Mouse (Mus musculus) adrenal gland, postnatal 10 days (tissue): ENCODE measurements at regions not wholly inside any gene's neighbourhood (a gene's known extent, or its start where the extent isn't known, plus 50 kb on each side); places are given as distances from the start of the nearest gene placed in this dataset.
A peak's percentile ranks its signal among the peaks of the same experiment; 100 is the strongest.

Experiments used
- DNase-seq: peaks from one replicate; pipeline ENCODE4 v3.0.0; 2021; ENCODE audit warnings: mixed read lengths

DNA sequence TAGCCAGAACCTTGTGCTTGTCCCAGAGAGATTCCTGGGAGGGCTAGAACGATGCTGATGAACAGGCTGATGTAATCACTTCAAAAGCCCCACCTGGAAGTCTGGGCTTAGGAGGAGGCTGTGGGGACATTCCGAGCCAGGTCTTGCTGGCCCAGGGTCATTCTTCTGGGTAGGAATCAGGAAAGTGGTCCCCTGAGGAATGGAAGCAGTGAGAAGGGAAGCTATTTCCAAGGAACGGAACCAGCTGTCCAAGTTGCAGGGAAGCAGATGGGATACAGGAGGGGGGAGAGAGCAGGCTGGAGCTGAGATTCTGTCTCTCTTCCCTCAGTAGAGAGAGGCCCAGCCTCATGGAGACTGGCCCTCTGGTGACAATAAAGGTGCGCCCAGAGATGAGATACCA is 243.9 kb downstream of the Tcf7l2 start:
- DNase-seq, result no peak

GRCm38 (mm10) chr19:55991791-55992726 is 250.4 kb downstream of the Tcf7l2 start:
- DNase-seq, result no peak

GRCm38 (mm10) chr19:55992727-55993066 is 251.1 kb downstream of the Tcf7l2 start:
- no peak for DNase-seq

GRCm38 (mm10) chr19:55995721-55996120 is 254.1 kb downstream of the Tcf7l2 start:
- DNase-seq, result no peak

DNA sequence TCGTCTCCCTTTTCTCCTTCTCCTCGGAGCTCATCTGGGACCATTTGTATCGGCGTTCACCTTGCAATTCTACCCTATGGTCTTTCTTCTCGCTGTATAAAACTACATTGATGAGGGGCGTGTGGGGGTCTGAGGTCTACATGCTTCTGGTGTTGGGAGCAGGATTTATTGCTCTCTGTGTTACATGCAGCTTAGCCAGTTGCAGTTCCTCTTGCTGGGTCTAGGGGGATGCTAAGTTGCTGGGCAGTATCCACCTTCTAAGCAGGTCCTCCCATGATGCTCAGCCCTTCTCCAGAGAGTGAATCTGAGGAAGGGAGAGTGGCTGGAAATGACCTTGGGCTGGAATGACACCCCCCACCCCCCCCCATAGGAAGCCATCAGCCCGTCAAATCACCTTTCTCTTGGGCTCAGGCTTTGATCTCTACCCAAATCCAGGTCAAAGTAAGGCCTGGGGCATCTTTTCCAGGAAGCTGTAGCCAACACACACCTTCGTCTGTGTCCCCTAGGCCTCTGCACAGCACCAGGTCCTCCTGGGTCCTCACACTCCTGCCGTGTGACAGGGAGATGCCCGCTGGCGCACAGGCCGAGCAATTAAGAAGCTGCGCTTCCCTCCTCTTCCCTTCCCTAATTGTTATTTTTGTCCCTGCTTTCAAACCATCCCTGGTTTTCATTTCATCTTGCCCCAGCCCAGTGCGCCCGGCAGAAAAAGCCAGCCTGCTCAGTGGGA is 257.0 kb downstream of the Tcf7l2 start:
- no peak for DNase-seq

GRCm38 (mm10) chr19:55999409-55999808 is 257.8 kb downstream of the Tcf7l2 start:
- DNase-seq, result no peak

GRCm38 (mm10) chr19:56001428-56001827 is 259.8 kb downstream of the Tcf7l2 start:
- DNase-seq, result no peak

DNA sequence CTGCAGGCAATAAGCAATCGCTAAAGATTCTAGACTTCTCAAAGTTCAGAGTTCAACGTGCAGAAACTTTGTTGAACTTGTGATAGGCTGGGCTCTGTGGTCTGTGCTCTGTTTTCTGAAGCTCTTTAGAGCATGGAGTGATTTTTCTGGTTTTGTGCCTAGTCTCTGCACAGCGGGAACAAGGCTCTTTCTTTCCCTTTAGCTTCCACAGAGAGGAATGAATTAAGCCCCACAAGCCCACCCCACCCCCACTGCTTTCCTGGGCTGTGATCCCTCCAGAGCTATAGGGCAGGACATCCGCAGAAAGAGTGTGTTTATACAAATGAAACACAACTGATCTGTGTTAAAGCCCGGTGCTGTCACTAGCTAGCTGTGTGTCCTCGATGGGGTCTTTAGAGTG is 264.3 kb downstream of the Tcf7l2 start:
- no peak for DNase-seq

DNA sequence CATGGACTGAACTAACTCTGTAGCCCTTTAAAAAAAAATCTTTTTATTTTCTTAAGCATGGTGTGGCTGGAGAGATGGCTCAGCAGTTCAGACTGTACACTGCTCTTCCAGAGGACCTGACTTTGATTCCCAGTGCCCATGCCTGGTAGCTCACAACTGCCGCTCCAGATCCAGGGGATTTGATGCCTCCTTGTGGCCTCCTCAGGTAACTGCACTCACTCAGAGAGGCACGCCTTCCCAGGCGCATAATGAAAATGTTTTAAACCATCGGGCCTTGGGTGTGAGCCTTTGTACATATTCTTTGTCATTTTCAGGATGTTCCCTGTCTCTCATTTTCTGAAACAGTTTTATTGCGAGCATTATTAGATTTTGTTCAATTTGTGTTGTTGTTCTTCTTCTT is 265.8 kb downstream of the Tcf7l2 start:
- DNase-seq, result no peak

- no peak for DNase-seq
These were observed 269.1 kb downstream of the Tcf7l2 start for GRCm38 (mm10) chr19:56010766-56011165.

GRCm38 (mm10) chr19:56011292-56011691 is 269.7 kb downstream of the Tcf7l2 start:
- DNase-seq, result no peak

GRCm38 (mm10) chr19:56016548-56017346 is 270.2 kb upstream of the Habp2 start:
- DNase-seq, result no peak

- DNase-seq, result no peak
These were observed 269.4 kb upstream of the Habp2 start for GRCm38 (mm10) chr19:56017524-56017923.

DNA sequence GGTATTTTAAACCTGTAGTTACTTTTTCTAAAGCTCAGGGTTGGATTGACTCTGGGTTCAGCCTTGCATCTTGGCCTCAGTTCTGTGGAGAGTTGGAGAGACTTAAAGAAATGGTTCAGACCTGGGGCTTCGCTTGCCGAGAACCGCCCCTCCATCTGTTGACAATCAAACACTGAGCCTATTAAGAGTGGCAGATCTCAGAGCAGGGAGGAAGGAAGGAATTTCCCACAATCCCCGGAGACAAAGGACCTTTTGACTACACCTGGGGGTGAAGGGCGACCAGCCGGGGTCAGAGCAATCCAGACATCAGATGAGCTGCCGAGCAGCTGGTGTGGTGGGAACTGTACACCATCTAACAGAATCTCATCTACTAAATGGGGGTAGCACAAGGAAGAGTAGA is 267.8 kb upstream of the Habp2 start:
- DNase-seq, result no peak

DNA sequence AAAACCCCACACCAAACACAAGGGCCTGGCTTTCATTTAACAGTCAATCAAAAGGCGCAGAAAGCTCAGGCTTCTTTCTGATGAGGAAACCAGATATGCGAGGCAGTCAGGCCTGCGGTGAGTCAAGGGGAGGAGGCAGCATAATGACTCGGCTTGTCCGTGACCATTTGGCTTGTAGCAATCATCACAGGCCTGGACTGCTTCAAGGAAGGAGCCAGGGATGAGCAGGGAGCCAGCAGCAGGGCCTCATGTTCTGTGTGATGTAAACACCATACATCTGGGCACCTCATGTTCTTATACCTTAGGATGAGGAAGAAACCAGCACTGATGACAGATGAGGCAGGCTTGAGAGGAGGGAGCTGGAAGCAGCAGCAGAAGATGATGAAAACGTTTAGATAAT is 264.6 kb upstream of the Habp2 start:
- no peak for DNase-seq

GRCm38 (mm10) chr19:56024599-56024998 is 262.3 kb upstream of the Habp2 start:
- no peak for DNase-seq

- DNase-seq, result peak; percentile 41
These were observed 257.3 kb upstream of the Habp2 start for GRCm38 (mm10) chr19:56029428-56030281.

DNA sequence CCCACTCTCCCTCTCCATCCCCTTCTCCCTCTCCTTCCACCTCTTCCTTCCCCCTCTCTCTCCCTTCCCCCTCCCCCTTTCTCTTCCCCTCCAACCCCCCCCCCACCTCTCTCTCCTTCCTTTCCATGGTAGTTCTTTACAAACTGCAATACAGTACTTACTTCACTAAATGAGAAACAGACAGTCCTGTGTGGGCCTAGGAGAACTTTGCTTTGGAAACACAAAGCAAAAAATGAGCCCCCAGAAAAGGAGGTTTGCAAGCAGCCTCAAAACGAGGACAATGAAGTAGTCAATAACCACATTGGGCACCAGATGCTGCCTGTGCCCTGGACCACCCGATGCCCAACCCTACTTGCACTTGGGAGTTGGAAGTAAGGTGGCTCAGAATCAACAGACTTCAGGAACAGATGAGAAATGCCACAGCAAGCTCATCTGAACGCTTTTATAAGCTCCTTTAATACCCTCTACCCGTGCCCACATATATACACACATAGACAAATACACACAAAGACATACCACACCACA is 256.5 kb upstream of the Habp2 start:
- no peak for DNase-seq

DNA sequence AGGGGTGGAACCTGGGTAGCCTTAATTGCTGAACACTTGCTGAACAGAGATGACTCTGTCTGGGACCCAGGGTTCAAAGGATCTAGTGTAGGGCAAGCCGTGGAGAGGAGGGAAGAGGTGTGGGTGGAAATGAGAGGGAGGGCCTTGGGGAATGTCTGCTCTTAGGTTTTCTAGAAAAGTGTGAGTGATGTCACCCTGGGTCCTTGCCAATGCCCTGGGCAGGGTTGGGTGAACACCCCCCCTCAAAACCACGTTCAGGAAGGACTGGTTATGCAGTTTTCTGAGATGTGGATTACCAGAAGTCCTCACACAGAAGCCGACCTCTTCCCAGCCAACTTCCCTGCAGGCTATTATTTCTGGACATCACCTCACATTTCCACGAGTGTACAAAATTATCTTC is 252.4 kb upstream of the Habp2 start:
- no peak for DNase-seq

- no peak for DNase-seq
These were observed 249.4 kb upstream of the Habp2 start for GRCm38 (mm10) chr19:56037584-56037983.
